Mouse (Mus musculus) liver, postnatal 0 days (tissue): ENCODE data around the gene 3110070M22Rik.
A peak's percentile ranks its signal among the peaks of the same experiment; 100 is the strongest.

Experiments
- CTCF ChIP-seq: sonication (generic); IDR thresholded peaks from 2 replicates; pipeline ENCODE4 v1.5.1; 2016; ENCODE audit warnings: antibody characterized with exemption, low read depth
- EP300 ChIP-seq: IDR thresholded peaks from 2 replicates; pipeline ENCODE4 v1.6.1; 2016; ENCODE audit warnings: antibody characterized with exemption, low read depth, mild to moderate bottlenecking

GRCm38 (mm10) chr13:119487880-119488580 lies at the start of gene 3110070M22Rik, which contains the start of gene Tmem267:
- TF ChIP-seq EP300 (no peak), CTCF (peak; percentile 55)
